Mouse (Mus musculus) kidney, postnatal 0 days (tissue): ENCODE results near the gene Nfia. TPM values are rescaled to one million over a fixed set of nuclear protein-coding genes. Genes with fewer than 3 reads are reported as not detected.

ENCODE experiments used
- ATAC-seq: fragments of 200-750 bp; cut with Nextera tagmentation; replicated peaks from 2 replicates; pipeline ENCODE4 v1.8.0; 2017; ENCODE audit warnings: low read depth, moderate number of reproducible peaks, moderate TSS enrichment, moderate library complexity; ENCODE audit not compliant: low FRiP score
- DNase-seq: peaks from one replicate; pipeline ENCODE4 v3.0.0-alpha.2; 2016; ENCODE audit warnings: low spot score
- H3K27ac ChIP-seq: fragments of 300-500 bp; sonication (generic); 2 replicates; pipeline ENCODE4 v1.5.1; 2014; ENCODE audit warnings: mild to moderate bottlenecking
- H3K27me3 ChIP-seq: fragments of 300-500 bp; sonication (generic); 2 replicates; pipeline ENCODE4 v1.6.1; 2014; ENCODE audit warnings: low read length, mixed read lengths; ENCODE audit not compliant: insufficient read depth
- H3K36me3 ChIP-seq: fragments of 300-500 bp; sonication (generic); 2 replicates; pipeline ENCODE4 v1.6.1; 2014; ENCODE audit warnings: low read length, mixed read lengths; ENCODE audit not compliant: insufficient read depth
- H3K4me1 ChIP-seq: fragments of 300-500 bp; sonication (generic); replicated peaks from 2 replicates; pipeline ENCODE4 v1.6.1; 2014; ENCODE audit warnings: antibody characterized with exemption, low read length, mixed read lengths; ENCODE audit not compliant: insufficient read depth
- H3K4me2 ChIP-seq: fragments of 300-500 bp; sonication (generic); 2 replicates; pipeline ENCODE4 v1.6.1; 2014; ENCODE audit warnings: mild to moderate bottlenecking, low read length, moderate library complexity, mixed read lengths
- H3K4me3 ChIP-seq: fragments of 300-500 bp; sonication (generic); replicated peaks from 2 replicates; pipeline ENCODE4 v1.5.1; 2014; ENCODE audit warnings: low read depth, low read length
- H3K9ac ChIP-seq: fragments of 300-500 bp; sonication (generic); 2 replicates; pipeline ENCODE4 v1.6.1; 2014; ENCODE audit warnings: low read depth, low read length
- H3K9me3 ChIP-seq: fragments of 300-500 bp; sonication (generic); replicated peaks from 2 replicates; pipeline ENCODE4 v1.6.1; 2016; ENCODE audit warnings: low read length, inconsistent platforms, mixed read lengths
- CTCF ChIP-seq: IDR thresholded peaks from 2 replicates; pipeline ENCODE4 v1.5.1; 2016; ENCODE audit warnings: antibody characterized with exemption, low read depth, mild to moderate bottlenecking, moderate library complexity
- WGBS: fragments of 180-500 bp; shearing (Covaris S2); extraction: QIAGEN DNeasy Blood & Tissue Kit; methylation state at CpG from one replicate; pipeline ENCODE4 v1.1.7; 2014; 5-methylcytosine and 5-hydroxymethylcytosine counted together
- polyA plus RNA-seq: library from polyadenylated mRNA; unstranded; fragments of >200 nt; fragmentation: Nextera tagmentation; extraction: Ambion mirVana; gene quantifications from 2 replicates; pipeline ENCODE4 v1.2.1, GENCODE M21; 2015

The Nfia gene
- polyA plus RNA-seq, 1 experiment from 2014 or later, result 25.9 TPM

DNA sequence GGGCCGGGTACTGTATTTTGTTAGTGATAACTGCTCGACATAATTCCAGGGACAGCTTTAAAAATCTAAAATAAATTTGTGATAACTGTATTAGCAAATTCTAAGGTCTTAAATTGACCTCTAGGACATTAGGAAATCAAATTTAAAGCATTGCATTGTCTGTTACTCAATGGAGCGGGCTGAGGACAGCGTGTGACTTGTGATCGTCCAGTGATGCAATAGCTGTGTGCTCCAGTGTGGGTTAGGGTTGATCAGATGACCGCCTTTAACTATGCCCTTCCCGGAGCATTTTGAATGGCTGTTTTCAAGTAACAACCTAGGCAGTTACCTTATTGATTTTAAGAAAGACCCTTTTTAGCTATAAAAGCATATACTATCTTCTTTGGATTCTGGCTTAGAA lies 42.0 kb downstream of the Nfia start:
- Histone ChIP-seq H3K9me3 (no peaks in the 10 kb centered on the region), H3K4me2 (no peak overlapping the region), H3K4me3 (no peak overlapping the region), H3K27me3 (no peaks in the 10 kb centered on the region), H3K36me3 (no peaks in the 10 kb centered on the region), H3K4me1 (no peaks in the 10 kb centered on the region), H3K9ac (no peak overlapping the region), H3K27ac (no peak overlapping the region)
- WGBS, result 86% methylated on average over 7 of the region's 7 CpGs
- TF ChIP-seq CTCF, result no peak
- no peak for DNase-seq
- no peak for ATAC-seq

- no peaks in the 10 kb centered on the region for H3K36me3 ChIP-seq
- DNase-seq (peak; percentile 5), ATAC-seq (no peak)
- no peak overlapping the region for H3K9ac ChIP-seq
- no peak for TF ChIP-seq CTCF
- H3K4me3 ChIP-seq, result no peak overlapping the region
- no peaks in the 10 kb centered on the region for H3K27me3 ChIP-seq
- no peaks in the 10 kb centered on the region for H3K9me3 ChIP-seq
- no peak overlapping the region for H3K27ac ChIP-seq
- no peaks in the 10 kb centered on the region for H3K4me1 ChIP-seq
- no peak overlapping the region for H3K4me2 ChIP-seq
These were observed 43.5 kb downstream of the Nfia start for GRCm38 (mm10) chr4:97816001-97816400.

- Histone ChIP-seq H3K4me3 (no peak overlapping the region), H3K27me3 (no peaks in the 10 kb centered on the region), H3K27ac (no peak overlapping the region), H3K9me3 (no peaks in the 10 kb centered on the region), H3K4me1 (no peaks in the 10 kb centered on the region), H3K4me2 (no peak overlapping the region), H3K36me3 (no peaks in the 10 kb centered on the region), H3K9ac (no peak overlapping the region)
- WGBS, result 86% methylated on average over 3 of the region's 3 CpGs
- DNase-seq, result no peak
- TF ChIP-seq CTCF, result no peak
- ATAC-seq, result no peak
These were observed 44.2 kb downstream of the Nfia start for GRCm38 (mm10) chr4:97816753-97817152.

- DNase-seq, result no peak
These were observed 45.2 kb downstream of the Nfia start for GRCm38 (mm10) chr4:97817741-97818140.

DNA sequence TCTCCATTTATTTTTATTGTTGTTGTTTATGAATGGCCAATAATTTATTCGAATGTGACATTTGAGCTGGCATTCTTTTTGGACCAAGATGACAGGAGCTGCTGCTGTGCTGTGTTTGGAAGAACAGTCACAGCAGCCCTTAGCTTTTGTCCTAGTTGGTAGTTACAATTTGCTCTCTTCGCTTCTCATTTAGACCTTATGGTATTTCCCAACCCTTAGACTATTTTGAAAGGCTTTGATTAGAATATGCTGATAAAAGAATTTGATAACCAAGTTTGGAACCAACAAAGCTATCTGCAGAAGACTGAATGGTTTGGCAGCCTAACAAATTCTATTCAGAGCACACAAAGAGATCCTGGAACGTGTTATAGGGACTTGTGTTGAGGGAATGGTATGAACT lies 46.0 kb downstream of the Nfia start:
- no peak for DNase-seq
- TF ChIP-seq CTCF, result no peak

More at GRCm38 (mm10) chr4:97817741-97818140, 45.2 kb downstream of the Nfia start:
- H3K27ac ChIP-seq, result no peak overlapping the region
- H3K36me3 ChIP-seq, result no peaks in the 10 kb centered on the region
- WGBS, result 67% methylated on average over 1 of the region's 1 CpGs
- ATAC-seq, result no peak
- H3K9ac ChIP-seq, result no peak overlapping the region
- H3K4me1 ChIP-seq, result no peaks in the 10 kb centered on the region
- no peak for TF ChIP-seq CTCF
- no peaks in the 10 kb centered on the region for H3K9me3 ChIP-seq
- H3K4me2 ChIP-seq, result no peak overlapping the region
- H3K4me3 ChIP-seq, result no peak overlapping the region
- H3K27me3 ChIP-seq, result no peaks in the 10 kb centered on the region

DNA sequence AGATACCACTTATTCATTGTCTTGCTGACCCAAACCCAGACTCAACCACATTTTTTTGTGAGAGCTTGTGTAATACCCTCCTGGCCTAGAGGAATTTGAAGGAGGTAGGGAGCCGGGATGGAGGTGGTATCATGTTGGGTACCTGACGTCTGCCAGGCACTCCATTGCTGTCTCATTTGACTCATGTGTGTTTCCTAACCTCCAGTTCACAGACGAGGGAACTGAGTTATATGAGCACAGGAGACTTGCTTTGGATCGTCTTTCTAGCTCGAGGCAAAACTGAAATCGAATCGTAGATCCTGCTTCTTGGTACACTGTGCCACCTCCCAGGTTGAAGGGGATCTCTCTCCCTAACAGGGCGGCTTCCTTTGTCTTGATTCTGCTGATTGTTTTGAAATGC lies 46.6 kb downstream of the Nfia start:
- no peak overlapping the region for H3K27ac ChIP-seq
- no peaks in the 10 kb centered on the region for H3K9me3 ChIP-seq
- no peak for TF ChIP-seq CTCF
- DNase-seq, result no peak
- no peak overlapping the region for H3K4me3 ChIP-seq
- H3K27me3 ChIP-seq, result no peaks in the 10 kb centered on the region
- no peaks in the 10 kb centered on the region for H3K4me1 ChIP-seq
- no peak overlapping the region for H3K9ac ChIP-seq
- ATAC-seq, result no peak
- WGBS, result 78% methylated on average over 8 of the region's 8 CpGs
- no peaks in the 10 kb centered on the region for H3K36me3 ChIP-seq
- no peak overlapping the region for H3K4me2 ChIP-seq

More for the DNA sequence above, 46.0 kb downstream of the Nfia start:
- Histone ChIP-seq H3K4me2 (no peak overlapping the region), H3K27ac (no peak overlapping the region), H3K4me1 (no peaks in the 10 kb centered on the region), H3K9ac (no peak overlapping the region), H3K4me3 (no peak overlapping the region), H3K9me3 (no peaks in the 10 kb centered on the region), H3K27me3 (no peaks in the 10 kb centered on the region), H3K36me3 (no peaks in the 10 kb centered on the region)
- 90% methylated on average over 3 of the region's 3 CpGs for WGBS
- ATAC-seq, result no peak
